Mouse (Mus musculus): Measurements from ENCODE around the gene Slc9a9. TPM values are rescaled to one million over a fixed set of nuclear protein-coding genes. Genes with fewer than 3 reads are reported as not detected.
A peak's percentile ranks its signal among the peaks of the same experiment; 100 is the strongest.

Slc9a9 gene
- polyA plus RNA-seq, 1 experiment from 2014 or later: 3.2 TPM

DNA sequence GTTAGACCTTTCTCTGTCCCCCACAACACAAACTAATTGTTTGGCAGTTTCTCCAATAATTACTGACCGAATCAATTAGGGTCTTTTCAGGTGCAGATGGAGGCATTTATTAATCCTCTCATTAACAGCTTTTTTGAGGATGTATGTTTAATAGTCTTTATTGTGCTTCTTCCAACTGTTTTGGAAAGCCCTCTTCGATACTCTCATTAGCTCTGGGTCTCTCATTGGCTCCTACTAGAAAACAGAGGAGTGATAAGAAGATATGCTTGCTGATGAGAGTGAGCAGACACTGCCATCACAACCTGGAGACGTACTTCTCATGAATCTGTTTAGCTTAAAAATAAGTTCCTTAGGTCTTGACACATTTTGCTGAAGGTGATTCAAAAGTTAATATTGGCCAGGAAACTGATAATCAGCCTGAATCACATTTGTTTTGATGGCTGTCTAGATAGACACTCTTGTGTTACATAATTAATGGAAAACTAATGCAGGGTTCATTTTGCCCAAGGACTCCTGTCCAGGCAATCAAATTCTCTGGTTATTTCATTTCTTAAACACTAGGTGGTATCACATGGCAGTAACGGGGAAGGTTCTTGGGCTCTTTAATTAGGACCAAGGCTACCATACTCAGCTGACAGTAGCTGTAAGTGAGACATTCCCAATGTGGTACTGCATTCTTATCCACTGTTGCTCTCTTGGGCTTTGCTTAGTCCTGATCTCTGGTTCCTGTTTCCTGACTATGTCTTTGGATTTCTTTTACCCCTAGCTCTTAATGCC is 199.5 kb downstream of the Slc9a9 start:
- 81% methylated on average over 4 of the region's 4 CpGs for WGBS
- Histone ChIP-seq H3K36me3 (no peaks in the 10 kb centered on the region), H3K4me3 (no peak overlapping the region), H3K4me1 (replicated peaks) (no peaks in the 10 kb centered on the region), H3K27ac (no peak overlapping the region), H3K27me3 (ENCODE audit: insufficient read depth, poor library complexity, severe bottlenecking) (no peaks in the 10 kb centered on the region), H3K9me3 (no peaks in the 10 kb centered on the region)
- no peak for DNase-seq (ENCODE audit: low spot score)

DNA sequence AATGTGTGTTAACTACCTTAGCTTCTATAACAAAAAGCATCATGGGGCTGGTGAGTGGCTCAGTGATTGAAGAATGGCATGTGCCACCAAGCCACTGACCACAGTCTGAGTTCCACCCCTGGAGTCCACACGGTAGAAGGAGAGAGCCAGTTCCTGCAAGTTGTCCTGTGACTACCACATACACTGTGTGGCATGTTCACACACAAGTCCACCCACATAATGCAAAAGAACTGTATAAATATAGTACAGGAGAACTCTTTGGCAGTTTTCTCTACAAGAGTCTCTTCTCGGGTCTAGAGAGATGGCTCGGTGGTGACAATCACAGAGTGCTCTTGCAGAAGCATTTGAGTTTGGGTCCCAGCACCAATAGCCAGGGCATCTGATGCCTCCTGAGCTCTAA is 212.8 kb downstream of the Slc9a9 start:
- DNase-seq (ENCODE audit: low spot score): no peak
- Histone ChIP-seq H3K36me3 (no peaks in the 10 kb centered on the region), H3K4me1 (replicated peaks) (no peaks in the 10 kb centered on the region), H3K4me3 (no peak overlapping the region), H3K9me3 (no peaks in the 10 kb centered on the region), H3K27me3 (ENCODE audit: insufficient read depth, poor library complexity, severe bottlenecking) (no peaks in the 10 kb centered on the region), H3K27ac (no peak overlapping the region)
- WGBS: 93% methylated on average over 3 of the region's 3 CpGs

DNA sequence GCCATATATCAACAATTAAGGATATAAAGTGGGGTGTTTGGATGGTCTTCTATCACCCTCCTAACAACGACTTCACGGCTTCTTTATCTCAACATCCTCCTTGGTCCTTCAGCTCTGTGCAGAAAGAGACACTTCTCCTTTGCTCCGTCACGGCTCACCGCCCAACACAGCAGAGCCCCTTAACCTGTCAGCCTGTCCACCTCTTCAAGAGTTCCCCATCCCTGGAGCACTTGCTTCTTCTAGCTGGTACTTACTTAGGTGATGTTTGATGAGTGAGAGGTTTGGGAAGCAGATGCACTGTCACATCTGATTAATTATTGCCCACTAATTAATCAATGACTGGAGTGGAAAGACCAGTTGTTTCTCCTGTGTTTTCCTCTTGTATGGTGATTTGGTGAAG is 213.7 kb downstream of the Slc9a9 start:
- WGBS: 84% methylated on average over 5 of the region's 5 CpGs

DNA sequence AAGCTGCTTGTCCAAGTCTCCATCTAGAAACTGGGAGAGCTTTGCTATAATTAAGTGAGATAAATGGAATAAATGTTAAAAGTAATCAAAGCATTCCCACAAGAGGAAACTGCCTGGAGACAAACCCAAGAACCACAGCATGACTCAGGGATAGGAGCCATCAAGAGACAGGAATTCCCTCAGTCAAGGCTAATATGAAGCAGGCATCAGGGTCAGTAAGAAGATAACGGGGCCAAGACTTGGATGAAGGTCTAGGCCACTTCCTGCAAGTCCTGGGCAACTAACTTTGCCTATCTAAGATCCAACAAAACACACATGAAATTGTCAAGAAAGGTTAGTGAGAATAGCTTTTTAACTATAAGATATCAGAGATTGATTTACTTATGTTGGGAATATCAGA is 215.4 kb downstream of the Slc9a9 start:
- Histone ChIP-seq H3K4me3 (no peak overlapping the region), H3K27me3 (ENCODE audit: insufficient read depth, poor library complexity, severe bottlenecking) (no peaks in the 10 kb centered on the region), H3K4me1 (replicated peaks) (no peaks in the 10 kb centered on the region), H3K9me3 (no peaks in the 10 kb centered on the region), H3K27ac (no peak overlapping the region), H3K36me3 (no peaks in the 10 kb centered on the region)
- 79% methylated on average over 1 of the region's 1 CpGs for WGBS
- DNase-seq (ENCODE audit: low spot score): no peak

More for the DNA sequence above, 213.7 kb downstream of the Slc9a9 start:
- Histone ChIP-seq H3K36me3 (no peaks in the 10 kb centered on the region), H3K9me3 (no peaks in the 10 kb centered on the region), H3K27me3 (ENCODE audit: insufficient read depth, poor library complexity, severe bottlenecking) (no peaks in the 10 kb centered on the region), H3K4me1 (replicated peaks) (no peaks in the 10 kb centered on the region), H3K4me3 (no peak overlapping the region), H3K27ac (no peak overlapping the region)
- DNase-seq (ENCODE audit: low spot score): no peak

DNA sequence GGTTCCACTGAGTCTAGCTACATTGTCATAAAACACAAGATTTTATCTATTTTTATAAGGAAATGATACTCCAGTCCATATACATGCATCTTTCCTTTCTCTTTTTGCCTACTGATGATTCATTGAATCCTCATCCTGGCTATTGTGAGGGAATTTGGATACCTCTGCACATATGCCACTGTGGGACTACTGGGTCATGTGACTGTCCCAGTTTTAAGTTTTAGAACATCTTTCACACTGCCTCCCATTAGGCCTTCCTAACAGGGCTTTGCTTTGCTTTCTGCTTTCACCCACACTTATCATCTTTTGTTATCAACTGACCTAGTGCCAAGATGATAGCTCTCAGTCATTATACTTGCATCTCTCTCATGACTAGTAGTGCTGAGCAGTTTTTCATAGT is 219.9 kb downstream of the Slc9a9 start:
- no peaks in the 10 kb centered on the region for H3K9me3 ChIP-seq
- no peak overlapping the region for H3K4me3 ChIP-seq
- H3K27ac ChIP-seq: no peak overlapping the region
- no peak for DNase-seq (ENCODE audit: low spot score)
- no peaks in the 10 kb centered on the region for H3K36me3 ChIP-seq
- H3K4me1 ChIP-seq (replicated peaks): no peaks in the 10 kb centered on the region
- H3K27me3 ChIP-seq (ENCODE audit: insufficient read depth, poor library complexity, severe bottlenecking): no peaks in the 10 kb centered on the region

DNA sequence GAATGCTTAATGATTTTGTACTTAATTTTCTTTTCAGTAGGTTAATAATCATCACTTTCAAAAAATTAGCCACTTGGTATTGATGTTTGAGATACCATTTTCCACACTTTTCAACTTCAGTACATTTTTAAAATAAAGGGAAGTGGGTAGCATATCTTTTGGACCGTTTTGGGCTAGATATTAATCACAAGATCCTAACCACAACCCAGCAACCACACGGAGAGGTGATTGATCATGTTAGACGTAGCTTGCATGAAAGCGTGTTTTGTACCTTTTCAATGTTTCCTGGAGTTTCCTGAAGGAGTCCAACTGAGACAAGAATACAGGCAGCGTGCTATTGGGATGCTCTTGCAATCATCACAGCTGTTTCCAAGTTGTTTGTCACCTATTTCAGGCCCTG is 226.2 kb downstream of the Slc9a9 start:
- no peaks in the 10 kb centered on the region for H3K4me1 ChIP-seq (replicated peaks)
- no peak overlapping the region for H3K27ac ChIP-seq
- no peak overlapping the region for H3K4me3 ChIP-seq
- H3K36me3 ChIP-seq: no peaks in the 10 kb centered on the region
- H3K9me3 ChIP-seq: peaks cover 4% of the 10 kb centered on the region; the same call in 1 of the 2 replicates
- H3K27me3 ChIP-seq (ENCODE audit: insufficient read depth, poor library complexity, severe bottlenecking): no peaks in the 10 kb centered on the region
- WGBS: 89% methylated on average over 5 of the region's 5 CpGs
- DNase-seq (ENCODE audit: low spot score): no peak

DNA sequence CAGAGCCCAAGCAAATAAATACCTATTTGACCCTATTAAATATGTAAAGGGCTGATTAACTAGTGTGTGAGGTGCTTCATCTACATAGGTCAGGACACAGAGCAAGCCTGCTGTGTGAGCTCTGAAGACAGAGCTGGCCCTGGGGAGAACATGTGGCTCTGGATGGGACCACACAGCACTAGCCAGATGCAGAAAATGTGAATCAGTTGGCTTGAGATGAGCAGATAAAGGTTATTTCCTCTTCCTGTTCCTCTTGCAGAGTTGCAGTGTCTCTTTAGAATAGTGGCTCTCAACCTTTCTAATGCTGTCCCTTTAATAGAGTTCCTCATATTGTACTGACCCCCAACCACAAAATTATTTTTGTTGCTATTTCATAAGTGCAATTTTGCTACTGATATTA is 234.5 kb downstream of the Slc9a9 start:
- Histone ChIP-seq H3K36me3 (no peaks in the 10 kb centered on the region), H3K9me3 (no peaks in the 10 kb centered on the region), H3K27me3 (ENCODE audit: insufficient read depth, poor library complexity, severe bottlenecking) (no peaks in the 10 kb centered on the region), H3K4me1 (replicated peaks) (no peaks in the 10 kb centered on the region), H3K4me3 (no peak overlapping the region), H3K27ac (no peak overlapping the region)
- DNase-seq (ENCODE audit: low spot score): no peak

DNA sequence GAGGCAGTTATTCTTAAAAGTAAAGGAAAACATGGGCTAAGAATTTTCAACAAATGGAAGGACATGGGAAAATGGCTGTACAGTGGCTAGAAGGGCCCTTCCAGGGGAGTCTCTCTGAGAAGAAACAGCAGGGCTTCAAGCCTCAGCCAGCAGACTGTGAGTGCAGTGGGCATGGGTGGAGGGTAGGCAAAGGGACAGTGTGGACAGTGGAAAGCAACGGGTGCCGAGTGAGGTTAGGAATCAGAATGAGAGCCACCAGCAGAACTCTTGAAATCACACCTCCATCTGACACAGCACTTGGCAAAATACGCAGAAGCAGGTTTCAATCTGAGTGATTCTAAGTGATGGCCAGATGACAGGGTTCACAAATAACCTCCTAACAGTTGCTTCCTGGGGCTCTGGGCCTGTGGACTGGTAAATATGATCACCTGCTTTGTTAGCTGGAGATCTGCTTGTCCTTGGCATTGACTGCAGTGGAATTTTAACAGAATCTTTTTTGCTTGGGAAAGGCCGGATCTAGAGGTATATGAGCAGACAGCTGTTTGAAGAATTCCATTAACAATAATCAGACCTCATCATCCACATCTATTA is 237.4 kb downstream of the Slc9a9 start:
- H3K27ac ChIP-seq: no peak overlapping the region
- H3K4me1 ChIP-seq (replicated peaks): no peaks in the 10 kb centered on the region
- H3K36me3 ChIP-seq: no peaks in the 10 kb centered on the region
- no peaks in the 10 kb centered on the region for H3K9me3 ChIP-seq
- no peaks in the 10 kb centered on the region for H3K27me3 ChIP-seq (ENCODE audit: insufficient read depth, poor library complexity, severe bottlenecking)
- 93% methylated on average over 4 of the region's 4 CpGs for WGBS
- DNase-seq (ENCODE audit: low spot score): no peak
- H3K4me3 ChIP-seq: no peak overlapping the region

DNA sequence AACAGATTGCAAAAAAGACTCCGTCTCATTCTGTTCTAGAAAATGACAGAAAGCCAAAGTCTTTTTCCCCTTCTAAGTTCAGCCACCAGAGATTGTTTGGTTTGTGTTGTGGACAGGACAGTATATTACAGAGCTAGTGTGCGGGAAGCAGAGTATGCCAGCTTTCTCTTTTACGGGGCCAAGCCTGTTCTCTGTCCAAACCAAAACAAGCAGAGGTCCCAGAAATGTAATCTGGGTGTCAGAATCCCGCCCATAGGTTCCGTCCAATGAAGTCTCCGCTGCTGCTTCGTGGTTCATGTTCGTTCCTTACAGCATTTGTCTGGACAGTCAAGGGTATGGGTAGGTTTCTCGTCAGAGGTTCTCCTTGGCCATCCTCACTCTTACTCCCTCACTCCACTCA is 242.4 kb downstream of the Slc9a9 start:
- Histone ChIP-seq H3K36me3 (no peaks in the 10 kb centered on the region), H3K9me3 (no peaks in the 10 kb centered on the region), H3K27ac (no peak overlapping the region), H3K27me3 (ENCODE audit: insufficient read depth, poor library complexity, severe bottlenecking) (no peaks in the 10 kb centered on the region), H3K4me1 (replicated peaks) (no peaks in the 10 kb centered on the region), H3K4me3 (no peak overlapping the region)
- no peak for DNase-seq (ENCODE audit: low spot score)
- WGBS: 91% methylated on average over 9 of the region's 9 CpGs

DNA sequence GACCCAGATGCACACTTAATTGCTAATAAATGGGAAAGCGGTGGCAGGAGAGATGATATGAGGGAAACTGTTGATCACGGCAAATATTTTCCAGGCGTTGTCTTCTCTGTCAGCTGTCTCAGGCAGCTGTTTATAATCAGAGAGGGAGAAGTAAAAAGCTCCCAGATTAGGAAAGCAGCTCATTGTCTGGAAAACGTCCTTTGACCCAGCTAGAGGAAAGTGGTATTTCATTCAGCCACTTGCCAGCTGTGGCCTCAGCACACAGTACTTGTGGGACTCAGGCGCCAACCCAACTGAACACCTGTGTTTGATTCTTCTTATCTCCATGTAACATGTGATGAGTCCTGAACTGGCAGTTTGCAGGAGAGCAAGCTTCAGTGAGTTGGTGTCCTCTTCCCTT is 252.4 kb downstream of the Slc9a9 start:
- Histone ChIP-seq H3K9me3 (no peaks in the 10 kb centered on the region), H3K4me1 (replicated peaks) (no peaks in the 10 kb centered on the region), H3K27ac (no peak overlapping the region), H3K4me3 (no peak overlapping the region), H3K36me3 (no peaks in the 10 kb centered on the region), H3K27me3 (ENCODE audit: insufficient read depth, poor library complexity, severe bottlenecking) (no peaks in the 10 kb centered on the region)
- no peak for DNase-seq (ENCODE audit: low spot score)
- 74% methylated on average over 5 of the region's 5 CpGs for WGBS

DNA sequence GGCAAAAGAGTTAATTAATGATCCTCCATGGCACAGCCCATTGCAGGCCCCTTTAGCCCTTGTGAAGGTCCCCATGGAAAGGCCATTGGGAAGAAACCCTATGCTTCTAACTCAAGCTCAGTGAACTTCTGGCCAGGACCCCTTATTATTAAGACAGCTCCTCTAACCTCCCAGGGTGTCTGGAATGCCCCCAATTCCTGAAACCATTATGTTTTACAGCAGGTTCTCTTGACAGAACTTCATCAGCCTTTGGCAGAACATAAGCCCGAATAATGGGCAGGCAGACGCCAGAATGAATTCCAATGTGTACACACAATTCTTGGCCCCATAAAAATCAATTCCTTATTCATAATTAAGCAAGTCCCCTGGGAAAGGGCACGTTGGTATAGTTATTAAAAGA is 256.1 kb downstream of the Slc9a9 start:
- 72% methylated on average over 3 of the region's 3 CpGs for WGBS
- H3K4me3 ChIP-seq: no peak overlapping the region
- H3K27me3 ChIP-seq (ENCODE audit: insufficient read depth, poor library complexity, severe bottlenecking): no peaks in the 10 kb centered on the region
- no peaks in the 10 kb centered on the region for H3K9me3 ChIP-seq
- no peaks in the 10 kb centered on the region for H3K4me1 ChIP-seq (replicated peaks)
- H3K27ac ChIP-seq: no peak overlapping the region
- no peaks in the 10 kb centered on the region for H3K36me3 ChIP-seq
- no peak for DNase-seq (ENCODE audit: low spot score)

DNA sequence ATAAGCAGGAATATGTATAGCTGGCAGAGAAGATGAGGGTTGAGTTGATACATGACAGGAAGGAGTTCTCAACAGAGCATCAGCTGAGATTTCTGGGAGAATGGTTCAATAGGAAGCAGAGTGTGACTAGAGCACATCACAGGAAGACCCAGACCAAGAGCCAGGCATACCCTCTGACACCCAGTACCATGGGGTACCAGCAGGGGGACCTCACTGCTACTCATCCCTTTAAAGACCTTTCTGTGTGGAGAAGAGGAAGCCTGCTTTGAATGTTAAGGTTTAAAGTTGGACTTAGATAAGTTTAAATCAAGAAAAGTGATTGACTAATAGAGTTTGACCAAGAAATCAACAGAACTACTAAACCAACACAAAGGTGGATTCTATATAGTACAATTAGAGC is 257.4 kb downstream of the Slc9a9 start:
- Histone ChIP-seq H3K27me3 (ENCODE audit: insufficient read depth, poor library complexity, severe bottlenecking) (no peaks in the 10 kb centered on the region), H3K27ac (no peak overlapping the region), H3K36me3 (no peaks in the 10 kb centered on the region), H3K9me3 (no peaks in the 10 kb centered on the region), H3K4me1 (replicated peaks) (no peaks in the 10 kb centered on the region), H3K4me3 (no peak overlapping the region)
- peak; percentile 13 for DNase-seq (ENCODE audit: low spot score)

DNA sequence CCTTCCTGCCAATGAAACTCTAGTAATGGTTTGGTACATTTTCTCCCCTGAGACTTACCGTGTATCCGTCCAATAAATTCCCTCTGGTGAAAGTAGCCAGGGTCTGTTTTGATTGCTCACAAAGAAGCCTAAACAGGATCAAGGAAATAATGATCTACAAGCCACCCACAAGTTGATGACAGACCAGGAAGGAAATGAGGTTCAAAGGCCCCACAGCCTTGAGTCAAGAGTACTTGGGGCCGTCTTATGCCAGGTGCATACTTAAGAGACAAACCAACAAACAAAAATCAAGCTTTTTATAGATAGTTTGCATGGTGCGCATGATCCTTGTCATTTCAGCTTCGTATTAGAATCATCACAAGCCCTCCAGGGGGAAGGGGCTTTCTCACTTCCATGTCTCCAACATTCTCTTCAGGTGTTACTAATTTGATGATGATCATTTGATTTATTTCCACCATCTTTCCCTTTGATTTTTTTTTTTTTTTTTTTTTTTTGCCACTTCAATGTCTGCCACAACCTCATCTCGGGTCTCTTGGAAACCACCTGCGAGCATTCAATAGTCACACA is 275.9 kb downstream of the Slc9a9 start:
- H3K27ac ChIP-seq: no peak overlapping the region
- H3K4me1 ChIP-seq (replicated peaks): no peaks in the 10 kb centered on the region
- H3K9me3 ChIP-seq: no peaks in the 10 kb centered on the region
- no peak for DNase-seq (ENCODE audit: low spot score)
- no peaks in the 10 kb centered on the region for H3K36me3 ChIP-seq
- 85% methylated on average over 7 of the region's 7 CpGs for WGBS
- H3K27me3 ChIP-seq (ENCODE audit: insufficient read depth, poor library complexity, severe bottlenecking): no peaks in the 10 kb centered on the region
- H3K4me3 ChIP-seq: no peak overlapping the region

Measured in hindbrain, embryonic 10.5 days (tissue).